Mouse (Mus musculus) T-helper 2 cell (primary cell): Measurements from ENCODE around the gene Prr29.

Experiments used
- in situ Hi-C: fragments of 300-600 bp; cut with MboI, MseI; formaldehyde crosslinking; loops from one replicate; pipeline ENCODE4 v1.15.1; 2025; ENCODE audit warnings: high pct_unique_total_duplicates

Gene Prr29

GRCm38 (mm10) chr11:106410011-106410410, 44.7 kb downstream of the Prr29 start:
- in situ Hi-C loops = no loop called here

GRCm38 (mm10) chr11:106410507-106410906, 45.2 kb downstream of the Prr29 start:
- in situ Hi-C loops = no loop called here

- in situ Hi-C loops = no loop called here
Measured at GRCm38 (mm10) chr11:106411157-106411556, 45.9 kb downstream of the Prr29 start.

- in situ Hi-C loops = no loop called here
Measured at GRCm38 (mm10) chr11:106412641-106413360, 47.5 kb downstream of the Prr29 start.

- in situ Hi-C loops = loop anchor here (5.0 kb wide), 2 partner anchors 76 to 216 kb away; no protein-coding TSS in a partner anchor
Measured at GRCm38 (mm10) chr11:106416331-106416730, 51.1 kb downstream of the Prr29 start.

GRCm38 (mm10) chr11:106417860-106418259, 52.6 kb downstream of the Prr29 start:
- in situ Hi-C loops = loop anchor here (5.0 kb wide), 2 partner anchors 74 to 214 kb away; no protein-coding TSS in a partner anchor

GRCm38 (mm10) chr11:106418622-106419196, 53.4 kb downstream of the Prr29 start:
- in situ Hi-C loops = loop anchor here (5.0 kb wide), 2 partner anchors 74 to 214 kb away; no protein-coding TSS in a partner anchor

GRCm38 (mm10) chr11:106419262-106420102, 54.2 kb downstream of the Prr29 start:
- in situ Hi-C loops = loop anchor here (5.0 kb wide), 2 partner anchors 73 to 213 kb away; no protein-coding TSS in a partner anchor

- in situ Hi-C loops = no loop called here
Measured at GRCm38 (mm10) chr11:106425201-106425600, 59.9 kb downstream of the Prr29 start.

GRCm38 (mm10) chr11:106426447-106426846, 61.2 kb downstream of the Prr29 start:
- in situ Hi-C loops = no loop called here
